Mouse (Mus musculus) gastrocnemius, postnatal 14 days (tissue): ENCODE measurements around the gene Stac2. TPM values are rescaled to one million over a fixed set of nuclear protein-coding genes. Genes with fewer than 3 reads are reported as not detected.

ENCODE experiments used
- microRNA-seq, 2 experiments: library from miRNA; unstranded; fragments of <30 nt; microRNA quantifications; one replicate each; pipeline ENCODE4 v1.2.0; 2021
- total RNA-seq, 2 experiments: library from RNA; stranded (reverse); gene quantifications; 2 replicates each; pipeline ENCODE4 v1.2.3; 2021

Stac2 gene
- total RNA-seq, 2 experiments from 2014 or later = 0.07 to 0.29 TPM

Small RNA genes within 50 kb of the gene (microRNA-seq; reads per million reads assigned to microRNA genes)
- 0 reads per million in 2 experiments for gene Gm27597

Other genes with a start within 250 kb of the Stac2 start
- gene B230217C12Rik, start 212.7 kb downstream of the Stac2 start, total RNA-seq = 1 to 10 TPM in 1 of 2 experiments, under 1 TPM in 1; 0.84 to 1.5 TPM
- under 1 TPM; 0.11 to 0.12 TPM for gene Fbxo47, start 169.3 kb downstream of the Stac2 start, total RNA-seq
- gene Plxdc1, start 67.0 kb downstream of the Stac2 start, total RNA-seq = 1 to 10 TPM; 6.2 to 8.0 TPM
- gene Arl5c, start 57.3 kb downstream of the Stac2 start, total RNA-seq = under 1 TPM; 0.64 to 0.75 TPM
- gene Cacnb1, start 30.4 kb downstream of the Stac2 start, total RNA-seq = 100 to 1,000 TPM; 281 to 311 TPM
- gene Rpl19, start 26.8 kb downstream of the Stac2 start, total RNA-seq = 100 to 1,000 TPM; 628 to 686 TPM
- 10 to 100 TPM in 1 of 2 experiments, 1 to 10 TPM in 1; 8.9 to 12.1 TPM for gene Fbxl20, start 96.9 kb upstream of the Stac2 start, total RNA-seq
- 10 to 100 TPM; 23.0 to 24.6 TPM for gene Med1, start 139.8 kb upstream of the Stac2 start, total RNA-seq
- gene Cdk12, start 149.6 kb upstream of the Stac2 start, total RNA-seq = 10 to 100 TPM; 14.6 to 17.0 TPM